Mouse (Mus musculus) heart, adult 2 months (tissue): ENCODE measurements around the gene Slc25a45. TPM values are rescaled to one million over a fixed set of nuclear protein-coding genes. Genes with fewer than 3 reads are reported as not detected.
A peak's percentile ranks its signal among the peaks of the same experiment; 100 is the strongest.

Experiments
- DNase-seq, 2 experiments: peaks; one replicate each; pipeline ENCODE4 v3.0.0; 2021
- H3K27ac ChIP-seq: fragments of 200-600 bp; 2 replicates; pipeline ENCODE4 v1.8.1; 2022
- H3K27me3 ChIP-seq: fragments of 200-500 bp; 2 replicates; pipeline ENCODE4 v1.6.1; 2012; ENCODE audit warnings: mild to moderate bottlenecking, low read length, inconsistent platforms, mixed read lengths; ENCODE audit not compliant: control insufficient read depth, insufficient read depth
- H3K36me3 ChIP-seq: fragments of 200-500 bp; 2 replicates; pipeline ENCODE4 v1.6.1; 2012; ENCODE audit warnings: low read length, inconsistent platforms; ENCODE audit not compliant: control insufficient read depth, insufficient read depth
- H3K4me1 ChIP-seq: fragments of 200-500 bp; 2 replicates; pipeline ENCODE4 v1.6.1; 2011; ENCODE audit warnings: low read length; ENCODE audit not compliant: control insufficient read depth, insufficient read depth
- H3K4me3 ChIP-seq: fragments of 200-600 bp; 2 replicates; pipeline ENCODE4 v1.8.1; 2022
- H3K79me2 ChIP-seq: fragments of 200-500 bp; replicated peaks from 2 replicates; pipeline ENCODE4 v1.6.1; 2012; ENCODE audit warnings: mild to moderate bottlenecking, inconsistent platforms, low read length, moderate library complexity, mixed read lengths; ENCODE audit not compliant: control insufficient read depth, insufficient read depth
- H3K9ac ChIP-seq: fragments of 200-500 bp; 2 replicates; pipeline ENCODE4 v1.6.1; 2012; ENCODE audit warnings: low read depth, mild to moderate bottlenecking, control low read depth, inconsistent platforms, low read length, mixed read lengths
- CTCF ChIP-seq: fragments of 200-600 bp; IDR thresholded peaks from 2 replicates; pipeline ENCODE4 v1.8.1; 2022; ENCODE audit warnings: antibody characterized with exemption, mild to moderate bottlenecking, moderate library complexity
- EP300 ChIP-seq: fragments of 200-500 bp; IDR thresholded peaks from 2 replicates; pipeline ENCODE4 v1.6.1; 2011; ENCODE audit warnings: low read depth, low read length, control low read depth; ENCODE audit not compliant: insufficient read depth
- POLR2A ChIP-seq: fragments of 200-500 bp; IDR thresholded peaks from 2 replicates; pipeline ENCODE4 v1.6.1; 2011; ENCODE audit warnings: mild to moderate bottlenecking, low read depth, low read length, control low read depth; ENCODE audit not compliant: insufficient read depth
- WGBS: fragments of 180-500 bp; shearing (Covaris S2); methylation state at CpG from one replicate; pipeline ENCODE4 v1.1.7; 2018; 5-methylcytosine and 5-hydroxymethylcytosine counted together
- intact Hi-C: fragments of 180-260 bp; cut with DNase I; formaldehyde crosslinking; loops from one replicate; pipeline ENCODE4 v1.15.1; 2025
- polyA plus RNA-seq: library from polyadenylated mRNA; depleted of rRNA; stranded (reverse); fragments of >200 nt; gene quantifications from 2 replicates; pipeline ENCODE4 v1.2.3, GENCODE M21; 2012
- total RNA-seq, 2 experiments: library from RNA; stranded (reverse); gene quantifications; 2 replicates each; pipeline ENCODE4 v1.2.3; 2021

Slc25a45 gene
- total and polyA plus RNA-seq, 3 experiments, result 2.8 to 7.9 (median 2.8) TPM

DNA sequence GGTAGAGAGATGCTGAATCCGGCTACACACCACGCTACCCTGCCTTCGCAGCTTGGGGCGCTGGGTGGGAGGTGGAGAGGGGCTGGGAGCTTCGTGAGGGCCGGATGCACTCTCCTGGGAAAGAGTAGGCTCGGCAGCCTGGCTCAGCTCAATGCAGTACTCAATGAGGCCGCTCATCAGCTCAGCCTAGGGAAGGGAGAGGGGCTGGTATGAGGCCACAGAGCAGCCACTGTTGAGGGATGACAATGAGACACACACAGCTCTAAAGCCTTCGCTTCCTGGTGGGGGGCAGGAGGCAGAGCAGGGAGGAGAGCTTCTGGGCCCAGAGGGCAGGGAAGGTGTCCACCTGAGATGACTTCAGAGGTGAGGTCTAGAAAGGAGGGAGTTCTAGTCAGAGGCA is 21.0 kb upstream of the Slc25a45 start:
- TF ChIP-seq EP300, result no peak
- no peak for TF ChIP-seq CTCF
- no peak for TF ChIP-seq POLR2A
- no peaks in the 10 kb centered on the region for H3K27me3 ChIP-seq
- 88% methylated on average over 9 of the region's 9 CpGs for WGBS
- H3K9ac ChIP-seq, result no peak overlapping the region
- intact Hi-C loops, result loop anchor here (2.0 kb wide), 1 partner anchor 14 kb away; no protein-coding TSS in a partner anchor
- peaks cover 8% of the 10 kb centered on the region for H3K4me1 ChIP-seq
- no peak overlapping the region for H3K27ac ChIP-seq
- H3K36me3 ChIP-seq, result 0 out of 2 replicates have a peak, but pooled peaks cover 2% of the 10 kb centered on the region
- no peak overlapping the region for H3K4me3 ChIP-seq
- DNase-seq, result no peak
- no peaks in the 10 kb centered on the region; the same call in 1 of the 2 replicates for H3K79me2 ChIP-seq

- no peaks in the 10 kb centered on the region for H3K27me3 ChIP-seq
- no peak overlapping the region for H3K9ac ChIP-seq
- H3K4me3 ChIP-seq, result no peak overlapping the region
- H3K27ac ChIP-seq, result no peak overlapping the region
- H3K4me1 ChIP-seq, result no peaks in the 10 kb centered on the region
- 96% methylated on average over 14 of the region's 14 CpGs for WGBS
- intact Hi-C loops, result no loop called here
- no peaks in the 10 kb centered on the region; the same call in 1 of the 2 replicates for H3K79me2 ChIP-seq
- TF ChIP-seq POLR2A (no peak), CTCF (peak; percentile 36)
- DNase-seq, result no peak
- H3K36me3 ChIP-seq, result no peaks in the 10 kb centered on the region
Measured at GRCm38 (mm10) chr19:5862335-5863085, 15.1 kb upstream of the Slc25a45 start.

DNA sequence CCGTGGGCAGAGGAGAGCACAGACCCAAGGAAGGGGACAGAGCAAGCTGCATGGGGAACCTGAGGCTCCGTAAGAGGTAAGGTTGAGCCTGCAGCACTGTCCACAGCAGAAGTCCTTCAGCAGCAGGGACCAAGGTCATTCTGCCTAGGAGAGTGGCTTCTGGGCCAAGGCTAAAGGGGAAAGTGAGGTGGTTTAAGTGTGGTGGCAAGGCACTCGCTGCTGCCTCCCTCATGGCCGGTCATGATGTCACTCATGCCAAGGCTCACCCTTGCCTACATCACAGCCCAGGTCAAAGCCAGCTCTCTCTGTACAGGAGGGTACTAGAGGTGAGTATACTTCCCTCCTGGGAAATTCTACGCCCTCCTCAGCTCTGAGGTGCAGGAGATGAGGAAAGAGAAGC is 13.8 kb upstream of the Slc25a45 start:
- intact Hi-C loops, result no loop called here
- Histone ChIP-seq H3K36me3 (no peaks in the 10 kb centered on the region), H3K4me1 (no peaks in the 10 kb centered on the region), H3K27me3 (no peaks in the 10 kb centered on the region), H3K79me2 (no peaks in the 10 kb centered on the region; the same call in 1 of the 2 replicates), H3K9ac (no peak overlapping the region), H3K27ac (no peak overlapping the region), H3K4me3 (no peak overlapping the region)
- DNase-seq, result no peak
- WGBS, result 92% methylated on average over 5 of the region's 5 CpGs
- TF ChIP-seq POLR2A, result no peak
- no peak for TF ChIP-seq EP300
- TF ChIP-seq CTCF, result no peak

DNA sequence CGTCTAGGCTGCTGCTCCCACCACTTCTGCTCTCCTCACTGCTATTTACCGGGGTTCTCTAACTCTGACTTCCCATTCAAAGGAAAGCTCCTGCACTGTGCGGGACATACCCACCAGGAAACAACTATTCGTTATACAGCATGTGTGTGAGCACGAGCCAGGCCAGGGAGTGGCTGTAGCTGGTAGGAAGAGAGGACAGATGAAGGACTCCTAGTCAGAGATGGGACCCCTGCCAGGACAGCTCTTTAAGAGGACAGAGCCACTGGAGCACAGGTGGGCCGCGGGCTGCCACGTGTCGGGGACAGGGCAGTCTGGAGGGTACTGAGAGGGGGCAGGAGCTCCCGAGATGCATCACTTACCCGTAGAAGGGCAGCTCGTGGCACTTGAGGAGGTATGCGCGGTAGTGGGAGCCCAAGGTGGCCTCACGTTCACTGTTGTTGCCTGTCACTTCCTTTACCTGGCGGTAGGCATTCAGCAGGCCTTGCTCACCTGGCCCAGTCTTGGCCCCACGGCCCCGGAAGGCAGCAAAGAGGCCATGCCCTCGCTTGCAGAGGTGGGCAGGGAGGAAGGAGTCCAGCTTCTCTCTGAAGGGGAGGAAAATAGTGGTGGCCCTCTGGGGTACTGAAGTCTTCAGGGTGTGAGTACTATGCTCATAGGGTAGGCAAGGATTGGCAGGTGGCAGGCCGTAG is 12.8 kb upstream of the Slc25a45 start:
- H3K4me1 ChIP-seq, result no peaks in the 10 kb centered on the region
- WGBS, result 85% methylated on average over 20 of the region's 20 CpGs
- DNase-seq, result no peak
- H3K36me3 ChIP-seq, result no peaks in the 10 kb centered on the region
- TF ChIP-seq CTCF (no peak), EP300 (no peak), POLR2A (no peak)
- intact Hi-C loops, result loop anchor here (5.0 kb wide), 1 partner anchor 168 kb away; no protein-coding TSS in a partner anchor
- H3K9ac ChIP-seq, result no peak overlapping the region
- H3K27ac ChIP-seq, result no peak overlapping the region
- H3K79me2 ChIP-seq, result no peaks in the 10 kb centered on the region
- no peaks in the 10 kb centered on the region for H3K27me3 ChIP-seq
- H3K4me3 ChIP-seq, result no peak overlapping the region

DNA sequence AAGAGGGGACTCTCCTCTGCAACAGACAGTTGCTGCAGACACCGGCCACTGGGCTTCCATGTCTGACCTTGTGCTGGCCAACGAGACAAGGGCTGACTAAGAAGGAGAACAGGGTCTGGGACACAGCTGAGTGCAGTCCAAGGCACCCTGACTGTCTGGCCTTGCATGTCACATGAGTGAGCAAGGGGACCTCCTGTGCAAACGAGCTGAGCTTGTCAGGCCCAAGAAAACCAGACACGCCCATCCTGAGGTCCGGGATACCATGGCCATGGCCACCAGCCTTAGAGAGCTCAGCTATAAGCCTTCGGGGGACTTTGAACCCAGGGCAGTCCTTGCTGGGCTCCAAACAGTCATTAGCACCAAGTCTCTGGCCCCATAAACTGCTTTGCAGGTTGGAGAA is 9.5 kb upstream of the Slc25a45 start:
- Histone ChIP-seq H3K9ac (no peak overlapping the region), H3K79me2 (peaks cover 1% of the 10 kb centered on the region; the same call in 1 of the 2 replicates), H3K4me1 (peaks cover 6% of the 10 kb centered on the region; the same call in 1 of the 2 replicates), H3K27ac (no peak overlapping the region), H3K4me3 (no peak overlapping the region), H3K36me3 (no peaks in the 10 kb centered on the region), H3K27me3 (no peaks in the 10 kb centered on the region)
- TF ChIP-seq POLR2A, result no peak
- no peak for TF ChIP-seq CTCF
- TF ChIP-seq EP300, result no peak
- WGBS, result 77% methylated on average over 6 of the region's 6 CpGs
- intact Hi-C loops, result loop anchor here (5.0 kb wide), 1 partner anchor 171 kb away; no protein-coding TSS in a partner anchor
- DNase-seq, result no peak

DNA sequence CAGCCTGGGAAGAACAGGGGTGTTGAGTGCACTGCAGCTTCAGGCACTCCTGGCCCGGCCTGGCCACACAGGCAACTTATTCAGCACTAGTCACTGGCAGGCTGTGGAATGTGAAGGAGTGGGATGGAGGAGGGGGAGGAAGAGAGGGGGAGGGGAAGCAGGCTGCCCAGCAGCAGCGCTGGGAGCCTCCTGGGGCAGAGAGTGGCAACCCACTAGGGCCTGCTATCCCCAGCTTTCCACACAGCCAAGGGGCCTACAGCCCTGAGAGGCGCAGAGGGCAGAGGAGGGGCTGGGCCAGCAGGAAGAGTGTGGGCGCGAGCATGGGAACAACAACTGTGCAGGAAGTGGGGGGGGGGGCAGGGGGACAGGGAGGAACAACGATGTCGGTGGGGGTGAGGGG is 6.3 kb upstream of the Slc25a45 start:
- WGBS, result 17% methylated on average over 7 of the region's 7 CpGs
- Histone ChIP-seq H3K27me3 (no peaks in the 10 kb centered on the region), H3K79me2 (peaks cover 2% of the 10 kb centered on the region; the same call in 1 of the 2 replicates), H3K36me3 (no peaks in the 10 kb centered on the region), H3K27ac (peak overlapping the region; percentile 51), H3K9ac (peak overlapping the region; percentile 28), H3K4me1 (peaks cover 9% of the 10 kb centered on the region), H3K4me3 (no peak overlapping the region)
- peak; percentile 43 to 51 for DNase-seq
- intact Hi-C loops, result loop anchor here (2.0 kb wide), 1 partner anchor 14 kb away; no protein-coding TSS in a partner anchor
- no peak for TF ChIP-seq CTCF
- no peak for TF ChIP-seq POLR2A
- TF ChIP-seq EP300, result no peak
